Mouse (Mus musculus) megakaryocyte, embryonic 14.5 days (primary cell): Measurements from ENCODE around the gene Tmem104.

Source experiments
- FLI1 ChIP-seq: IDR thresholded peaks from 2 replicates; pipeline ENCODE4 v1.6.1; 2012; ENCODE audit warnings: low read length, inconsistent platforms, mixed read lengths
- GATA1 ChIP-seq: IDR thresholded peaks from 3 replicates; pipeline ENCODE4 v1.6.1; 2012; ENCODE audit warnings: mixed read lengths, low read length, inconsistent platforms, borderline replicate concordance

DNA sequence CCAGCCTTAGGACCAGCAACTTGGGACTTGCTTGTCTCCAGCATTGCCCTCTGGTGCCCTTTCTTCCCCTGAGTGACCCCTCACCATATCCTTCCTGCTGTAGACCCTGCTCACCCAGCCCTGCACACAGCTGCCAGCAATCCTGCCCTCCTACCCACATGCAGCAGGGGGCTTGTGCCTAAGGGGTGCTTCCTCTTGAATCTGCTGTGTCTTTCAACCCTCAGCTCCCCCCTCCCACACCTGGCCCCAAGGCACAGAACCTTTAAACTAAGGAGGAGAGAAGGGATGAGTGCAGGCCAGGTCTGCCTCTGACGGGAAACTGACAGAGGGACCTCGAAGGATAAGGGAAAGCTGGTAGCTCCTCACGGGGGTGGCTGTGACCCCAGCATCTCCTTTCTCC, 55.5 kb downstream of the Tmem104 start:
- TF ChIP-seq GATA1 (no peak), FLI1 (no peak)
